Mouse (Mus musculus): Measurements from ENCODE around the gene B4galt1.

DNA sequence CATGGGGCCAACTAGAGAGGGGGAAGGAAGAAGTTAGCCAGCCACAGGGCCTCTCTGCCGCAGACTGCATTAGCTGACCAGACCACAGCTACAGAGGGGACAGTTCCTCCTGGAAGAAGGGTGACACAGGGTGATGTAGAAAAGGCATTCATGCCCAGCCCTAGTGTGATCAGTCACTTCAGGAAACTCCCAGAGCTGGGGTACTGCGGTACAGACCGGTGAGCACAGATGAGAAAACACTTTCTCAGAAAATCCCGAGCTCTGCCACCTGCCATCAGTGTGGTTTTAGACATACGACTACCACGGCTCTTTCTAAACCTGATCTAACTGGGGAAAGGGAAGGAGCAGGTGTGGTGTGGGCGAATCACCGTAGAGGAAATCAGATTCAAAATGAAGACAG lies 30.1 kb downstream of the B4galt1 start:
- TF ChIP-seq GATA1 (IDR thresholded peaks at IDR 0.05; ENCODE audit: borderline replicate concordance, low read length) (no peak), FLI1 (IDR thresholded peaks at IDR 0.05; ENCODE audit: low read length) (no peak)
